Comparison of ENCODE assay signal across 1 mouse cellular context in the genomic region with DNA sequence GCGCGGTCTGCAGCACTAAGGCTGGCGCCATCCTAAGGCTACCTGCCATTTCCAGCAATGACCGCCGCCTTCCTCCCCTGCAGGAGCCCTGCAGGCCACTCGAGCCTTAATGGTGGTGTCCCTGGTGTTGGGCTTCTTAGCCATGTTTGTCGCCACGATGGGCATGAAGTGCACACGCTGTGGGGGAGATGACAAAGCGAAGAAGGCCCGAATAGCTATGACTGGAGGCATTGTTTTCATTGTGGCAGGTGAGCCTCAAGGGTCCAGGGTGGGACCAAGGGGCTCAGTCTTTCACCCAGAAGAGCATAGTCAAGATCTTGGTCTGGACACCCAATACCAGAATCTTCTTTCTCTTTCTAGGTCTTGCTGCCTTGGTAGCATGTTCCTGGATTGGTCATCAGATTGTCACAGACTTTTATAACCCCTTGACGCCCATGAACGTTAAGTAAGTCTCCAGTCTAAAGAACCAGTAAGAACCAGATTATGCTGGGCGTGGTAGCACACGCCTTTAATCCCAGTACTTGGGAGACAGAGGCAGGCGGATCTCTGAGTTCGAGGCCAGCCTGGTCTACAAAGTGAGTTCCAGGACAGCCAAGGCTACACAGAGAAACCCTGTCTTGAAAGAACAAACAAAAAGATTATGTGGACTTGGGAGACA.
TF ChIP-seq lines count a peak whose summit lies in the region.

No protein-coding gene starts in this region.

TF ChIP-seq in MEL, 35 proteins besides CTCF, POLR2A, EP300 and RAD21 (continued from another document):
- 0 out of 2 replicates have a peak, but pooled peaks have one; percentile 8 for TF ChIP-seq HCFC1 (IDR thresholded peaks at IDR 0.05; ENCODE audit: low read depth, low read length)
